Mouse (Mus musculus) MEL (cell line): ENCODE measurements at regions not wholly inside any gene's neighbourhood (a gene's known extent, or its start where the extent isn't known, plus 50 kb on each side); places are given as distances from the start of the nearest gene placed in this dataset.

Experiments
- DNase-seq: peaks from one replicate; pipeline ENCODE4 v3.0.0; 2011; ENCODE audit warnings: low read depth, low spot score
- H3K27ac ChIP-seq: 2 replicates; pipeline ENCODE4 v1.5.1; 2012; ENCODE audit warnings: low read depth, mild to moderate bottlenecking, control low read depth, low read length, moderate library complexity; ENCODE audit not compliant: control insufficient read depth
- H3K27me3 ChIP-seq, 2 experiments: fragments of 150-350 bp in 1 of 2; sonication (generic) in 1 of 2; 2 replicates each; pipeline ENCODE4 v1.6.1; 2012; ENCODE audit warnings: low read length in 2 of 2, mild to moderate bottlenecking in 2 of 2, improper control_type of control experiment in 1 of 2, moderate library complexity in 1 of 2; ENCODE audit not compliant: insufficient read depth in 2 of 2, control insufficient read depth in 1 of 2
- H3K36me3 ChIP-seq, 2 experiments: 2 replicates each; pipeline ENCODE4 v1.6.1; 2012 to 2014; ENCODE audit warnings: low read length in 2 of 2, improper control_type of control experiment in 1 of 2, inconsistent platforms in 1 of 2, mild to moderate bottlenecking in 1 of 2; ENCODE audit not compliant: insufficient read depth in 2 of 2, control insufficient read depth in 1 of 2
- H3K4me1 ChIP-seq, 2 experiments: fragments of 150-350 bp in 1 of 2; sonication (generic) in 1 of 2; 2 replicates each; pipeline ENCODE4 v1.6.1; 2012; ENCODE audit warnings: low read length in 2 of 2, improper control_type of control experiment in 1 of 2, mild to moderate bottlenecking in 1 of 2; ENCODE audit not compliant: insufficient read depth in 2 of 2, control insufficient read depth in 1 of 2
- H3K4me3 ChIP-seq, 2 experiments: fragments of 150-350 bp in 1 of 2; sonication (generic) in 1 of 2; 2 replicates each; pipeline ENCODE4 v1.5.1; 2012; ENCODE audit warnings: low read depth in 2 of 2, low read length in 2 of 2, mild to moderate bottlenecking in 2 of 2, moderate library complexity in 2 of 2, control low read depth in 1 of 2, improper control_type of control experiment in 1 of 2; ENCODE audit not compliant: control insufficient read depth in 1 of 2, insufficient read depth in 1 of 2
- H3K79me2 ChIP-seq: 2 replicates; pipeline ENCODE4 v1.6.1; 2012; ENCODE audit warnings: mild to moderate bottlenecking, low read length, moderate library complexity; ENCODE audit not compliant: control insufficient read depth, poor library complexity, insufficient read depth
- H3K9ac ChIP-seq: 2 replicates; pipeline ENCODE4 v1.6.1; 2012; ENCODE audit warnings: low read depth, mild to moderate bottlenecking, control low read depth, low read length, moderate library complexity; ENCODE audit not compliant: control insufficient read depth, poor library complexity, severe bottlenecking
- H3K9me3 ChIP-seq: fragments of 150-350 bp; sonication (generic); replicated peaks from 2 replicates; pipeline ENCODE4 v1.6.1; 2012; ENCODE audit warnings: mild to moderate bottlenecking, low read length, improper control_type of control experiment, moderate library complexity; ENCODE audit not compliant: insufficient read depth
- BHLHE40 ChIP-seq: IDR thresholded peaks from 2 replicates; pipeline ENCODE4 v1.6.1; 2012; ENCODE audit warnings: low read depth, mild to moderate bottlenecking, inconsistent platforms, low read length, improper control_type of control experiment, borderline replicate concordance
- CHD1 ChIP-seq: IDR thresholded peaks from 2 replicates; pipeline ENCODE4 v1.6.1; 2012; ENCODE audit warnings: low read depth, mild to moderate bottlenecking, inconsistent platforms, low read length, improper control_type of control experiment
- CHD2 ChIP-seq: IDR thresholded peaks from 2 replicates; pipeline ENCODE4 v1.6.1; 2011; ENCODE audit warnings: low read length, improper control_type of control experiment
- CTCF ChIP-seq, 3 experiments: IDR thresholded peaks in 2 of 3; conservative IDR thresholded peaks in 1 of 3; 2 replicates each; pipeline ENCODE4 v1.5.1; 2011 to 2012; ENCODE audit warnings: low read length in 3 of 3, low read depth in 2 of 3, mild to moderate bottlenecking in 2 of 3, improper control_type of control experiment in 1 of 3, inconsistent platforms in 1 of 3, mixed read lengths in 1 of 3, moderate library complexity in 1 of 3; ENCODE audit not compliant: control insufficient read depth in 1 of 3, insufficient read depth in 1 of 3, poor library complexity in 1 of 3, severe bottlenecking in 1 of 3
- E2F4 ChIP-seq: IDR thresholded peaks from 2 replicates; pipeline ENCODE4 v1.6.1; 2011; ENCODE audit warnings: low read depth, low read length, improper control_type of control experiment, borderline replicate concordance
- EP300 ChIP-seq, 2 experiments: IDR thresholded peaks; 2 replicates each; pipeline ENCODE4 v1.6.1; 2011; ENCODE audit warnings: improper control_type of control experiment in 2 of 2, low read length in 2 of 2, low read depth in 1 of 2, mild to moderate bottlenecking in 1 of 2
- ETS1 ChIP-seq: IDR thresholded peaks from 2 replicates; pipeline ENCODE4 v1.6.1; 2012; ENCODE audit warnings: low read depth, mild to moderate bottlenecking, inconsistent platforms, low read length, improper control_type of control experiment, moderate library complexity
- GABPA ChIP-seq: IDR thresholded peaks from 2 replicates; pipeline ENCODE4 v1.6.1; 2012; ENCODE audit warnings: low read depth, mild to moderate bottlenecking, inconsistent platforms, low read length, improper control_type of control experiment, moderate library complexity
- GATA1 ChIP-seq: IDR thresholded peaks from 2 replicates; pipeline ENCODE4 v1.6.1; 2011; ENCODE audit warnings: low read depth, low read length, improper control_type of control experiment
- HCFC1 ChIP-seq: IDR thresholded peaks from 2 replicates; pipeline ENCODE4 v1.6.1; 2012; ENCODE audit warnings: low read depth, mild to moderate bottlenecking, inconsistent platforms, low read length, improper control_type of control experiment, moderate library complexity
- MAX ChIP-seq: IDR thresholded peaks from 2 replicates; pipeline ENCODE4 v1.6.1; 2011; ENCODE audit warnings: low read length, improper control_type of control experiment
- MAZ ChIP-seq: IDR thresholded peaks from 2 replicates; pipeline ENCODE4 v1.6.1; 2012; ENCODE audit warnings: low read depth, mild to moderate bottlenecking, inconsistent platforms, low read length, improper control_type of control experiment
- MEF2A ChIP-seq: IDR thresholded peaks from 2 replicates; pipeline ENCODE4 v1.6.1; 2014; ENCODE audit warnings: low read depth, mild to moderate bottlenecking, inconsistent platforms, low read length, improper control_type of control experiment; ENCODE audit not compliant: poor library complexity, insufficient replicate concordance, severe bottlenecking; ENCODE audit errors: extremely low read depth
- MXI1 ChIP-seq: IDR thresholded peaks from 2 replicates; pipeline ENCODE4 v1.6.1; 2011; ENCODE audit warnings: mild to moderate bottlenecking, low read depth, low read length, improper control_type of control experiment
- MYB ChIP-seq: IDR thresholded peaks from 2 replicates; pipeline ENCODE4 v1.6.1; 2011; ENCODE audit warnings: mild to moderate bottlenecking, low read depth, low read length, improper control_type of control experiment
- MYC ChIP-seq: IDR thresholded peaks from 2 replicates; pipeline ENCODE4 v1.6.1; 2011; ENCODE audit warnings: low read depth, mild to moderate bottlenecking, low read length, improper control_type of control experiment, moderate library complexity
- NELFE ChIP-seq: IDR thresholded peaks from 2 replicates; pipeline ENCODE4 v1.6.1; 2011; ENCODE audit warnings: low read depth, low read length, improper control_type of control experiment
- POLR2A ChIP-seq, 2 experiments: IDR thresholded peaks; 2 replicates each; pipeline ENCODE4 v1.6.1; 2011 to 2012; ENCODE audit warnings: low read length in 2 of 2, mild to moderate bottlenecking in 2 of 2, control low read depth in 1 of 2, improper control_type of control experiment in 1 of 2, low read depth in 1 of 2, moderate library complexity in 1 of 2; ENCODE audit not compliant: control insufficient read depth in 1 of 2, insufficient read depth in 1 of 2, poor library complexity in 1 of 2
- POLR2AphosphoS2 ChIP-seq: IDR thresholded peaks from 2 replicates; pipeline ENCODE4 v1.6.1; 2011; ENCODE audit warnings: low read length, improper control_type of control experiment
- POLR2AphosphoS5 ChIP-seq: IDR thresholded peaks from 2 replicates; pipeline ENCODE4 v1.6.1; 2012; ENCODE audit warnings: low read depth, borderline replicate concordance, mild to moderate bottlenecking, inconsistent platforms, low read length, moderate library complexity, mixed read lengths
- RAD21 ChIP-seq: IDR thresholded peaks from 2 replicates; pipeline ENCODE4 v1.6.1; 2011; ENCODE audit warnings: mild to moderate bottlenecking, low read depth, low read length, improper control_type of control experiment
- RCOR1 ChIP-seq: IDR thresholded peaks from 2 replicates; pipeline ENCODE4 v1.6.1; 2012; ENCODE audit warnings: low read depth, mild to moderate bottlenecking, inconsistent platforms, low read length, improper control_type of control experiment
- SIN3A ChIP-seq: IDR thresholded peaks from 2 replicates; pipeline ENCODE4 v1.6.1; 2012; ENCODE audit warnings: low read length, improper control_type of control experiment, inconsistent platforms
- SMC3 ChIP-seq: IDR thresholded peaks from 2 replicates; pipeline ENCODE4 v1.6.1; 2011; ENCODE audit warnings: low read depth, low read length, improper control_type of control experiment
- TBP ChIP-seq: IDR thresholded peaks from 2 replicates; pipeline ENCODE4 v1.8.0; 2011; ENCODE audit warnings: low read depth, low read length, improper control_type of control experiment
- UBTF ChIP-seq: IDR thresholded peaks from 2 replicates; pipeline ENCODE4 v1.6.1; 2012; ENCODE audit warnings: low read depth, mild to moderate bottlenecking, inconsistent platforms, low read length, improper control_type of control experiment, moderate library complexity, borderline replicate concordance; ENCODE audit not compliant: insufficient read depth
- USF1 ChIP-seq: IDR thresholded peaks from 2 replicates; pipeline ENCODE4 v1.6.1; 2014; ENCODE audit warnings: low read depth, mild to moderate bottlenecking, inconsistent platforms, low read length, improper control_type of control experiment, moderate library complexity
- ZC3H11A ChIP-seq: IDR thresholded peaks from 2 replicates; pipeline ENCODE4 v1.6.1; 2012; ENCODE audit warnings: low read depth, mild to moderate bottlenecking, inconsistent platforms, low read length, improper control_type of control experiment
- ZKSCAN1 ChIP-seq: IDR thresholded peaks from 2 replicates; pipeline ENCODE4 v1.6.1; 2012; ENCODE audit warnings: low read depth, mild to moderate bottlenecking, inconsistent platforms, low read length, improper control_type of control experiment, moderate library complexity
- ZMIZ1 ChIP-seq: IDR thresholded peaks from 2 replicates; pipeline ENCODE4 v1.6.1; 2012; ENCODE audit warnings: low read depth, mild to moderate bottlenecking, inconsistent platforms, low read length, improper control_type of control experiment, moderate library complexity

DNA sequence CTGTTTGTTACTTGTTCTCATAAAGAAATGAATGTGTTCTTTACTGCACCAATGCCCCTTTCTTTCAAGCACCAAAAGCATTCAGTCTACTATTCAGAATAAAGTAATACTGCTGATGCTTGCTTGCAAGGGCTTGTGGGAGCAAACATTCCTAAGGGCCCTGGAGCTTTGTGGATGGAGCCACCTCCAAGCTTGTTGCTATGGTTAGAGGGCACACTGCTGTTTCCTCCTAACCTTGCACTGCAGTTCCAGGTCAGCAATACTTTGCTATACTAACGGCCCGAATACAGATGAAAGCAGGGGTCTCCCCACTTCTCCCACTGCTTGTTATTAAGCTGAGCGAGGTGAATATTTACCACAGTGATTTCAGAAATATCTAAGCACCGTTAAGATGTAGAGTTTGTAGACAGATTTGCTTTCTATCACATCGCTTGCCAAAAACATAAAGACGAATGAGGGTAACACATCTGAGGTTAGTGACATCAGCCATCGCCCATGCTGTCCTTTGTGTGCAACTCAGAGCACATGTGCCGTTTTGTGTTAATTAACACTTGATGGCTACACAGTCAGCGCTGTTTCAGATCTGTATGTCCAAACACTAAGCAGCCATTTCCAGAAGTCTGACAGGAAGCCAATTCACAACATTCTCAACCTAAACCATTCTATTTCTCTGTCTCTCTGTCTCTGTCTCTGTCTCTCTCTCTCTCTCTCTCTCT lies 96.4 kb upstream of the Ndufb6 start:
- H3K79me2 ChIP-seq, result no peaks in the 10 kb centered on the region
- TF ChIP-seq GATA1, result no peak
- TF ChIP-seq MAX, result no peak
- no peak for TF ChIP-seq ZMIZ1
- TF ChIP-seq SIN3A, result no peak
- no peak for TF ChIP-seq E2F4
- no peak for TF ChIP-seq TBP
- no peak for TF ChIP-seq RAD21
- TF ChIP-seq MAZ, result no peak
- TF ChIP-seq CHD2, result no peak
- TF ChIP-seq MEF2A, result no peak
- no peak for TF ChIP-seq CHD1
- TF ChIP-seq MYB, result no peak
- TF ChIP-seq UBTF, result no peak
- no peak for TF ChIP-seq NELFE
- TF ChIP-seq EP300 (IDR thresholded peaks at IDR 0.05; ENCODE audit: low read depth in 1 of 2, low read length in 2 of 2), result no peak
- no peak for TF ChIP-seq MXI1
- no peak for TF ChIP-seq RCOR1
- TF ChIP-seq CTCF (IDR thresholded peaks at IDR 0.05 in 2 of 3, conservative IDR thresholded peaks at IDR 0.05 in 1 of 3; ENCODE audit: control insufficient read depth in 1 of 3, insufficient read depth in 1 of 3, low read depth in 2 of 3, low read length in 3 of 3, poor library complexity in 1 of 3, severe bottlenecking in 1 of 3), result no peak
- no peak for TF ChIP-seq ETS1
- no peak overlapping the region for H3K4me3 ChIP-seq
- no peaks in the 10 kb centered on the region for H3K9me3 ChIP-seq
- no peak overlapping the region for H3K27ac ChIP-seq
- no peaks in the 10 kb centered on the region for H3K4me1 ChIP-seq
- DNase-seq, result no peak
- H3K27me3 ChIP-seq, result no peaks in the 10 kb centered on the region; a peak in 2 of 4 replicates
- H3K36me3 ChIP-seq, result no peaks in the 10 kb centered on the region
- H3K9ac ChIP-seq, result no peak overlapping the region

DNA sequence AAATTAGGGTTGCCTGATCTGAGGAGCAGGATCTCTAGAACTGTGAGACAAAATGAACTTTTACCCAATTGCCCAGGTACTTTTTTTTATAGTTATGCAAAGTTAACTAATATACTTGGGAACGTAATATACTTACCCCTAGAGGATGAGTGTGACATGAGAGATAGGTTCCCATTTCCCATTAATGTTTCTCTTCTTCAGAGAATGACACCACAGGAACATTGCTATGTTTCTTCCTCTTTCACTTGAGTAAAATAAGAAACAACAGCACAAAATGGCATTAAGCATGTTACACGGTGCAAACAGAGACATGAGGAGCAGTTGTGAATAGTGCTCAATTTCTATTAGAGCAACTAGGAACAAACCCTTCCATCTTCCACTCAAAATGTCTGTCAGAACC lies 95.0 kb upstream of the Ndufb6 start:
- Histone ChIP-seq H3K4me3 (no peak overlapping the region), H3K27ac (no peak overlapping the region), H3K4me1 (no peaks in the 10 kb centered on the region), H3K79me2 (no peaks in the 10 kb centered on the region), H3K27me3 (no peaks in the 10 kb centered on the region; a peak in 2 of 4 replicates), H3K9me3 (no peaks in the 10 kb centered on the region)
- TF ChIP-seq ZC3H11A, result no peak
- TF ChIP-seq POLR2AphosphoS5, result no peak
- TF ChIP-seq POLR2AphosphoS2, result no peak
- no peak for TF ChIP-seq GATA1
- no peak for TF ChIP-seq GABPA
- TF ChIP-seq SMC3, result no peak
- no peak for TF ChIP-seq USF1
- no peak for TF ChIP-seq E2F4
- no peak for TF ChIP-seq SIN3A
- no peak for TF ChIP-seq MYB
- no peak for TF ChIP-seq ZKSCAN1
- TF ChIP-seq BHLHE40, result no peak
- no peak for TF ChIP-seq MYC
- no peak for TF ChIP-seq POLR2A (IDR thresholded peaks at IDR 0.05; ENCODE audit: control insufficient read depth in 1 of 2, insufficient read depth in 1 of 2, low read depth in 1 of 2, low read length in 2 of 2, poor library complexity in 1 of 2)
- no peak for TF ChIP-seq TBP
- no peak for TF ChIP-seq HCFC1
- TF ChIP-seq, all 39 proteins: peak for 0
- Histone ChIP-seq H3K9ac (no peak overlapping the region), H3K36me3 (no peaks in the 10 kb centered on the region)
- DNase-seq, result no peak
